Mouse (Mus musculus): ENCODE results near the gene Wdr47. TPM values are rescaled to one million over a fixed set of nuclear protein-coding genes. Genes with fewer than 3 reads are reported as not detected.

Gene Wdr47
- total RNA-seq, 2 experiments from 2014 or later, result 4.3 TPM

DNA sequence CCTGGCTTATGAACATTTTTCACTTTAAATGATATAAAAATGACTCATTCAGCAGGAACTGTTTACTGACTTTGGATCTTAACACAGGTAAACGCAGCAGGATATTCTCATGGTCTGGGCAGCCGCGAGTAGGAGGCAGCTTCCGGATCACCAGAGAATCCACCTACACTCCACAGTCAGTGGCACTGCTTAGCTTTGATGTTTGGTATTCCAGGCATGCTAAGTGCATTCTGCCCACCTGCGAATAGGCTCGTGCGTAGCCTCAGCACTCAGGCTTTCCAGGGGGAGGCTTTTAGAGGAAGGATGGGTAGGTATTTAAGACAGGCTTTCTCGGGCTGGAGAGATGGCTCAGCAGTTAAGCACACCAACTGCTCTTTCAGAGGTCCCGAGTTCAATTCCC, 103.2 kb downstream of the Wdr47 start:
- no peak for DNase-seq
- intact Hi-C loops (cut with DNase I), result no loop called here

Small RNA genes lying within 50 kb of the gene (microRNA-seq; reads per million reads assigned to microRNA genes)
- 0 reads per million in 2 experiments for gene Gm22860

Other genes starting within 250 kb of the Wdr47 start
- not detected for gene Mybphl, start 226.4 kb upstream of the Wdr47 start, total RNA-seq (2021)
- under 1 TPM; 0.26 to 0.32 TPM for gene Psrc1, start 207.4 kb upstream of the Wdr47 start, total RNA-seq (2021)
- 1 to 10 TPM; 6.4 to 8.2 TPM for gene Celsr2, start 175.7 kb upstream of the Wdr47 start, total RNA-seq (2021)
- gene Sars, start 146.1 kb upstream of the Wdr47 start, total RNA-seq (2021), result 100 to 1,000 TPM; 114 to 119 TPM
- not detected for gene 1700013F07Rik, start 57.1 kb upstream of the Wdr47 start, total RNA-seq (2021)
- under 1 TPM; 0.05 to 0.25 TPM for gene 5330417C22Rik, start 54.7 kb upstream of the Wdr47 start, total RNA-seq (2021)
- 10 to 100 TPM; 12.3 to 14.0 TPM for gene Tmem167b, start 28.8 kb upstream of the Wdr47 start, total RNA-seq (2021)
- gene Taf13, start 19.6 kb upstream of the Wdr47 start, total RNA-seq (2021), result 10 to 100 TPM; 18.0 to 21.4 TPM
- 10 to 100 TPM; 31.8 to 38.9 TPM for gene Clcc1, start 62.6 kb downstream of the Wdr47 start, total RNA-seq (2021)
- gene Gpsm2, start 131.0 kb downstream of the Wdr47 start, total RNA-seq (2021), result 1 to 10 TPM; 1.7 to 1.9 TPM
- gene Aknad1, start 148.4 kb downstream of the Wdr47 start, total RNA-seq (2021), result under 1 TPM; 0.10 to 0.25 TPM
- gene Stxbp3, start 249.2 kb downstream of the Wdr47 start, total RNA-seq (2021), result 10 to 100 TPM; 25.3 to 26.7 TPM

All from gastrocnemius, postnatal 36 days (tissue).